Mouse (Mus musculus): ENCODE measurements around the gene Rcor2.

The Rcor2 gene

DNA sequence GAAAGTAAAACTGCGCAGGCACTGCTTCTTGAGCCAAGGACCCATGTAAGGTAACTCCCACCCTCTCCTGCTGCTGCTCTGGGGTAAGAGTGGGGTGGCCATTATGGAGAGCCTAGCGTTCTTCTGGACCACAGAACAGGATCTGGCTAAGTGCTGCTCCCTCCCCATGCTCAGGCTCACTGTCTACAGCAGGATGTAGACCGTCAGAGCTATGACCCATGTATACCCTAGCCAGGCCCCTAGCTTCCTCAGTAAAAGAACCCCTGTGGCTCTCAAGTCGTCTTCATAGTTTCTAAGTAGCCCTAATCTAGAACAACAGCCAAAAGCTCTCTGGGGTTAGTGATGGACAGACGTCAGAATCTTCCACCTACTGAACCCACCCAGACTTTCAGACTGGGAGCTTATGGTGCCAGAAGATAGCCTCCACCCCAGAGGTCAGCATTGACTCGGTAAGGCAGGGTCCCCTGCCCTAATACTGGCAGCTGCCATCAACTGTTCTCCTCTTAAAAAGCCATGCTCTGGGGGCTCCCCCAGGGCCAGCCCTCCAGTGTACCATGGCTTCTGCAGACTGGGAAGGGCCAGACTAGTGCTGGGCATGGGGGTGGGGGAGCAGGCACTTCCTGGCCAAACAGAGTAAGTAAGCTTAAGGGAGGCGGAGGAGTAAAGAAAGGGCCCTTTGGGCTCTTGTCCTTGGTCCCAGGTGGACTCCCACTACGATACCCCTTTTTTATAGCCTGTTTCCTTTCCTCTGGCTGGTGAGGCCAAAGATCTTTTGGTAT is 27.2 kb downstream of the Rcor2 start:
- DNase-seq (ENCODE audit: low spot score), result no peak

DNA sequence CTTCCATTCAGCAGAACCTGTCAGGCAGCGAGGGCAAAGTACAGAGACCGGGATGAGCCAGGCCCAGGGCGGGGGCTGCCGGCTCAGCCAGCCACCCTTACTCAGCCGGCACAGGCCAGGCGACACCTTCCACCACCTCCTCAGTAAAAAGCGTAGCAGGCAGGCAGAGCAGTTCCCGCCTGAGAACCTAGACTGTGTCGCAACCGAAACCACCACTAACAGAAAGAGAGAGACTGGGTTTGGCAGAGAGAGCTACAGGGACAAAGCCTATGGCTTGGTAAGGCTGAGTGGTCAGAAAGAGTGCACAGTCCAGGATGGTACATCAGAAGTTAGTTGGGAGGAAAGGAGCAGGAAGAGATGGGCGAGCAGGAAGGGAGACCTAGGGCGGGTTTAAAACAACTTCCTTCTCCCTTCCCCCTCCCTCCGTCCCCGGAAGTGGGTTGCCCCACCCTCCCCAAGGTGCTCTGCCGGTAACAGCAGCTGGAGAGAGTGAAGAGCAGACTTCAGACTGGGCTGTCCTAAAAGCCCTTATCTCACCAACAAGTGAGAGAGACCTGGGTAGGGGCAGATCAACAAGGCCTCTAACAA is 28.0 kb downstream of the Rcor2 start:
- no peak for DNase-seq (ENCODE audit: low spot score)

GRCm38 (mm10) chr19:7295959-7296358 is 28.8 kb downstream of the Rcor2 start:
- DNase-seq (ENCODE audit: low spot score), result no peak

DNA sequence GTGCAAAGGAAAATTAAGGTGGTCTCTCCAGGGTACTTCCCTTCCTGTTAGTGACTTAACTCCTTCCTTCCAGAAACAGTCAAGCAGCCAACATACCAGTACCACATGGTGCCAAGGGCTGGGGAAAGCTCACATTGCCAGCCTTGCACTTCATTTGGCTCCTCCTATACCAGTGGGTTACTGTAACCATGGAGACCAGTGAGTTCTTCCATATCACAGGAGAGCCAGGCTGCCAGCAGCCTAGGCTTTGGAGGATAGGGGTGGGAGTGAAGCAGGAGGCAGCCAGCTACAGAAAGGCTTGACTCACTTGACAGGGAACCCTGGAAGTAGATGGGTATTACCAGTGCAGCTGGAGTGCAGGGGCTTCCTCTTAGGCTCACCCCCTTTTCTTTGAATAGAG is 31.9 kb downstream of the Rcor2 start:
- DNase-seq (ENCODE audit: low spot score), result no peak

- DNase-seq (ENCODE audit: low spot score), result no peak
Measured at GRCm38 (mm10) chr19:7300078-7300477, 33.0 kb downstream of the Rcor2 start.

GRCm38 (mm10) chr19:7301647-7302492 is 34.7 kb downstream of the Rcor2 start:
- DNase-seq (ENCODE audit: low spot score), result no peak

GRCm38 (mm10) chr19:7302493-7302797 is 35.3 kb downstream of the Rcor2 start:
- no peak for DNase-seq (ENCODE audit: low spot score)

GRCm38 (mm10) chr19:7303796-7304195 is 36.7 kb downstream of the Rcor2 start:
- DNase-seq (ENCODE audit: low spot score), result no peak

GRCm38 (mm10) chr19:7304801-7305200 is 37.7 kb downstream of the Rcor2 start:
- no peak for DNase-seq (ENCODE audit: low spot score)

DNA sequence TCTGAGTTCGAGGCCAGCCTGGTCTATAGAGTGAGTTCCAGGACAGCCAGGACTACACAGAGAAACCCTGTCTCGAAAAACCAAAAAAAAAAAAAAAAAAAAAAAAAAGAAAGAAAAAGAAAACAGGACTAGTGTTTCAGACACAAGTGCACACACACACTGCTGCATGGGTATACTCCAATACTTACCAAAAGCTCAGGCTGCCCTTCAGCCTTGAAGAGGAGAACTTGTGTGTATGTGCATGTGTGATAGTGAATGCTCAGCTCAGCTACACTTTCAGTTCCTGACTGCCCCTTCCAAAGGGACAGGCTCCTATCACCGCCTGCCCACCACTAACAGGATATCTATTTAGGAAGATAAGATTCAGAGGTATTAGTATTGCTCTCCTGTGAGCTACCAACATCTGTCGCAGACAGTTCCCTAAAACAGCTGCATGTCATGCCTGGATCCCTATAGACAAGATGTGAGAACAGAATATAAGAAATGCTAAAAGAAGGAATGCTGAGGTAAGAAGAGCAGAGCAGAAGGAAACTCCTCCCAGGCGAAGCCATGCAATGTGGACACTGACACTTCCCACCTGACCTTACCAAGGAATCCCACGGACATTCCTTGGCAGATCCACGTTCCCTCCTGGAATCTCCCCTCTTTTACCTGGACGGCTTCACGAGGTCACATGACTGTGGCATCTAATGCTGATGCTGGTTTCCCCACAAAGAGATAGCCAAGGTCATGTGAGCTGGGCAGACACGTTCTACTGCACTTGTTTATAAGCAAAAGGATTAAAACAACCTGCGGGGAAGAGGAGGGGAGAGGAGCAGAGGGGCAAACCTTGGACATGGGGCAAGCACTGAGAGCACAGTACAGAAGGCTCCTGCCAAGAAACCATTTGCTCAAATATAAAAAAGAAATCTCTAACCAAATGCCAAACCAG is 38.5 kb downstream of the Rcor2 start:
- DNase-seq (ENCODE audit: low spot score), result no peak

DNA sequence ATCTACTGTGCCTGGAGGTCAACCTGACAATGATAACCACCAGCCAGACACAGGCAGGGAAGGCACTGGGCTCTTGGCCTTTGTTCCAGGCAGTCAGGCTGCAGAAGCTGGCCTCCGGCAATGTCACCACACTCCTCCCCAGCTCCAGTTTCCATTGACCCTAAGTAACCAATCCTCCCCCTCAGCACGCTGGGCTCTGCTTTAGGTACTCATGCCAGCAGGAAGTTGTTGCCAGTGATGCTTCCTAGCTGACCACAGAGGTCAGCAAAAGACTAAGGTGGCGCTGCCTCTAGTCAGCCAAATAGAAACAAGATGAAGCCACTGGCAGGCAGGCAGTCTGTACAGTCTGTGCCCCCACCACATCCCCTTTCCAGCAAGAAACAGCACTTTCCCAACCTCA is 39.8 kb downstream of the Rcor2 start:
- no peak for DNase-seq (ENCODE audit: low spot score)

DNA sequence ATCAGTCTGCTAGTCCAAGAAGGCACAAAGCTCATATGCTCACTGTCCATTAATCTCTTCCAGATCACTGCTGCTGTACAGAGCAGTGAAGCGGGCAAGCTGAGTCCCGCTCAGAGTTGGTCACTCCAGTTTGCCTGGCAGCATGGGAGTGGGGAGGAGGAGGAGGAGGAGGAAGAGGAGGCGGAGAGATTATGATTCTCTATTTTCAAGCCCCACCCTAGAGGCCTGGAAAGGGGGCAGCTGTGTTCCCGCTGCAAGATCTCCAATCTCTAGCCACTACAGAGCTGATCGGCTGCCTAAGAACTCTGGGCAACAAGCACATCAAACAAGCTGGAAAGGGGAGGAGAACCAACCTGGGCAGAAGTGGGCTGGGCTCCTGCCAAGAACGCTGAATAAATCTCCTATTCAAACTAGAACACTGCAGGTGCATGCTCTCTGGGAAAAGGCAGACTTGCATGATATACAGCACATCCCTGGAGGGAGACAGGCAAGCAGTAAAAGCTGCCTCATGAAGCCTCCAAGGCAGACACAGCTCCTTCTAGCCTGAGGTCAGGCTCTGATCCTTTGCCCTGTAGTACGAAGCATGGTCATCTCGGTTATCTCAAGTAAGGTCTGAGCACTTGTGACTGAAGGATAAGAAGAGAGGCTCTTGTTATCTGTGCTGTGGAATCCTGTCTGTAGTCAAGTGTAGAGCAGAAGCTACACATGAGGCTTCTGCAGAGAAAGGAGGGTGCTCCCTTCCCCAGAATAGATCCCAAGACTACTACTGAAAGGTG is 41.1 kb downstream of the Rcor2 start:
- peak; percentile 29 for DNase-seq (ENCODE audit: low spot score)

DNA sequence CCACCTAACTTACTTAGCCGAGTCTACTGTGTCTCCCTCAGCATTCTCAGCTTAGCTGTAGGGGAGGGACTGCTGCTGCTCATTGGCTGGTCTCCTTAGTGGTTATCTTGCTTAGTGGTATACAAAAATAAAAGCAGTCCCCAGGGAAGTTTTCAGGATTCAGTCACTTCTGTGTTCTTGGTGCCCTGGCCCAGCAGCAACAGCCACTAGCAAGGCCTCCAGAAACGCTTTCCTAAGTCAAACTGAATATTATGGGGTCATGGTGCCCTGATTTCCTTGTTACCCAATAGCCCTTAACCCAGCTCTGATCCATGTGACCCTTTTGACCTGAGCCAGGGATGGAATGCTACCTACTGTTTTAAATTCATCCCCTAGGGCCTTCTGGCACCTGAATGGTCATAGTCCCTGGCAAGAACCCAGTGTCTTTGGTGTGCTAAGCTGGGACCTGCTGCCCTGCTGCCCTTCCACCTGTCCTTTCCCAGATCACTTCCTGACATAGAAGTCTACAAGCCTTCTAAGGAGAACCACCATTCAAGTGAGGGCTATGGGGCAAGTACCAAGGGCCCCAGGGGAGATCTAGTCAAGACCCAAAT is 42.7 kb downstream of the Rcor2 start:
- DNase-seq (ENCODE audit: low spot score), result no peak

DNA sequence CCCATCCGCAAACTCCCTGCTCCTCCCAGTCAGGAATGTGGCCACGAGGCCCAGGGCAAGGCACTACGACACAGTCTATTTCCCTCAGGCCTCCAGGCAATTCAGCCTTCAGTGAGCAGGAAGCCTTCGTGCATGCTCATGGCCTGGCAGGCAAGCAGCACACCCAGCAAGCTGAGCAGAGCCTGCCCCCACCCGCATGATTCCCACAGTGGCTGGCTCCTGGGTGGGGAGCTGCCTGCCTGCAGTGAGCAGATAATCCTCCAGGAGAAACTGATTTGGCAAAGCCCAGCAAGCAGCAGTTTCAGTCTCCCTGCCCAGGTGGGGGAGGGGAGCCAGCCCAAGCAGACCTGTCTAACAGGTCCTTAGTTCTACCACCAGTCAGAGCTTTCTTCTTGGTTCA is 43.6 kb downstream of the Rcor2 start:
- DNase-seq (ENCODE audit: low spot score), result peak; percentile 44

DNA sequence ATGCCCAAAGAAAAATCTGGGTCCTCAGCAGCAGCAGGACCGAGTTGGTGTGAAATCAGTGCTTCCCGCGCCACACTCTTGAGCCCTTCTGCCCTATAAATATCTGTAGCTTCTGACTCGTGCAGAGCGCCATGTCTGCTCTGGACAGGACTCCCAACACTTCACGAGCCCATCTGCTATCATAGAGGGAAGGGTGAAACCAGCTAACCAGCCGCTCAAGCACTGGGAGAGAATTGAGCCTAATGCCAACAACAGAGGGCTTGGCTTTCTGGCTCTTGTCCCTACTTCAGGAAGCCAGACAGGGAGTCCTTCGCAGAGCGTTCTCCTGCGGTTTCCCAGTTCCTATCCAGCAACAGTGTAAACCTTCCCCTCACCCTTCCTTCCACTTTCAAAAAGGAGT is 44.2 kb downstream of the Rcor2 start:
- no peak for DNase-seq (ENCODE audit: low spot score)

- DNase-seq (ENCODE audit: low spot score), result no peak
Measured at GRCm38 (mm10) chr19:7313660-7314059, 46.5 kb downstream of the Rcor2 start.

GRCm38 (mm10) chr19:7314976-7315586 is 48.0 kb downstream of the Rcor2 start:
- DNase-seq (ENCODE audit: low spot score), result no peak

- no peak for DNase-seq (ENCODE audit: low spot score)
Measured at GRCm38 (mm10) chr19:7315587-7315984, 48.5 kb downstream of the Rcor2 start.

DNA sequence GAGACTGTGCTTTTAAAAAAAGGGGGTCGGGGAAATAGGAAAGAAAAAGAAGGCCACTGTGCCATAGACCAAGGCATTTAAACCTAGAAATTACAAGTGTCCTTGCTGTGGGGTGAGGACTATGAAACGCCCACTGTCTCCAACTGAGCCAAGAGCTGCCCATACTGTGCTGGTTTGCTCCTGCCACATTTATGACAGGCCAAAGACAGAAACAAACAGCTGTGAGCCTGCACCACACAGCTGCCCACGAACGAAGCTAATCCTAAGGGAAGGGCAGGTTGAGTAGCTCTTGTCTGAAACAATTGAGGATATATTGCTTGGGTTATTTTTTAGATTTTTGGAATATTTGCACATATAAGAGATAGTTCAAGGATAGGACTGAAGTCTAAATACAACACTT is 49.7 kb downstream of the Rcor2 start:
- DNase-seq (ENCODE audit: low spot score), result no peak

DNA sequence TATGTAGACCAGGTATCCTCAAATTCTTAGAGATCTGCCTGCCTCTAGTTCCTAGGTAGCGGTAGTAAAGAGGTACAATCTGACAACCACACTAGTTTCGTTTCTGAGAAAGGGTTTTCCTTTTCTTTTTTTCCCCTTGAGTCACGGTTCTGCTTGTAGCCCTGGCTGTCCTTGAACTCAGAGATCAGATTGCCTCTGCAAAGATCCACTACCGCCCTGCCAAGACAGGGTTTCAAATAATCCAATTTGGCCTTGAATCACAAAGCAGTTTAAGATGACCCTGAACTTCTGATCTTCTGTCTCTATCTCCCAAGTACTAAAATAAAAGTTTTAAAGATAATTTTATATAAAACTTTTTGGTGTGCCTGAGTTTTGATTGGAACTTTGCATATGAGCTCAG is 50.6 kb downstream of the Rcor2 start:
- no peak for DNase-seq (ENCODE audit: low spot score)
